Mouse (Mus musculus): Measurements from ENCODE around the gene Cdc42bpb.

Cdc42bpb gene

DNA sequence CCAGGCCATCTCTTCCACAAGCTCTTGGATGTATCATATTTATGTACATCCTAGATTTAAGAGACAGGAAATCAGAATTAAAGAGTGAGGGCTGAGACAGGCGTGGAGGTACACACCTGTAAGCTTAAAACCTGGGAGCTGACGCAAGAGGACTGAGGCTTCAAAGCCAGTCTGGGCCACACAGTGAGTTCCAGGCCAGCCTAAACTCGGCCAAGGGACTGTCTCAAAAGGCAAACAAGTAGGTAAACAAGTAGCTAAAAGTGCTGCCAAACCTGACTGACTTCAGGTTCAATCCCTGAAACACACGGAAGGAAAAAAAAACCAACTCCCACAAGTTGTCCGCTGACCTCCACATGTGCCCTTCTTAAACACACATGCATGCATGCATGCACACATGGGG, 23.4 kb downstream of the Cdc42bpb start:
- in situ Hi-C loops (cut with MboI; ENCODE audit: low pct_unique_long_range_greater_than_20kb in 1 of 2, low sequenced_read_pairs in 2 of 2, unreplicated experiment in 1 of 2), result no loop called here

DNA sequence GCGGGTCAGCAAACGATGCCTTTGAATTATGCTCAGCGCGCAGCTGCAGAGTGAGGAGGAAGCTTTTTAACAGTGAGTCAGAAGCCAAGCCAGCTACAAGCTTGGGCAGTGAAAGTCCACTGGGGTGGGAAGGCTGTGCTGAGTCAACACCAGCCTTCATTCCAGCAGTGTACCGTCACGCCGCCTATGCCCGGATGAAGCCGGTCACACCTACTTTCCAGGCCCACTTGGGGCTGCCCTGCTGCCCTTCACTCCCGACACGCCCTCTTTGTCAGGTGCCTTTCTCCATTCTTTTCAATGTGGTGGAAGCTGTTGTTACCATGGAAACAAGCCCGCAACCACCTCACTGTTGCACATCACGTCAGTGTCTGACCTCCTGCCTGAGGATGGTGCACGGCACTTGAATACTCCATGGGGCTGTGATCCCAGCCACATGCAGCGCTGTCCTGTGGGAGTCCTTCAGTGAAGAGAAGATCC, 24.0 kb downstream of the Cdc42bpb start:
- in situ Hi-C loops (cut with MboI; ENCODE audit: low pct_unique_long_range_greater_than_20kb in 1 of 2, low sequenced_read_pairs in 2 of 2, unreplicated experiment in 1 of 2), result no loop called here

DNA sequence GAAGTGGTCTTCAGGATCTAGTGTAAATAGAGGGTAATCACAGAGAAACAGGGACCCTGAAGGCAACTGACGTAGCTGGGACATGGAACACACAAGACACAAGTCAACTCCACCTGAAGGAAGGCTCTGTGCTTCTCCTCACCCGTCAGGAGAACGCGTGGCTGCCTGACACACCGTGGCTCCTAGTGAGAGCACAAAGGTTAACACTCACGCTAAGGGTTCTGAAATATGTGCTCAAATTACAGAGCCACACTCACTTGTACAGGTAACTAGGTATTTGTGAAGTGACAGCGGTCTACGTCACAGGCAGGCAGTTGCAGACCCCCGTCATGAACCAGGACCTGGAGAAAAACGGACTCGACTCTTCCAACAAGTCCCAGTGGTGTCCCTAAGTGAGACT, 24.5 kb downstream of the Cdc42bpb start:
- in situ Hi-C loops (cut with MboI; ENCODE audit: low pct_unique_long_range_greater_than_20kb in 1 of 2, low sequenced_read_pairs in 2 of 2, unreplicated experiment in 1 of 2), result no loop called here

DNA sequence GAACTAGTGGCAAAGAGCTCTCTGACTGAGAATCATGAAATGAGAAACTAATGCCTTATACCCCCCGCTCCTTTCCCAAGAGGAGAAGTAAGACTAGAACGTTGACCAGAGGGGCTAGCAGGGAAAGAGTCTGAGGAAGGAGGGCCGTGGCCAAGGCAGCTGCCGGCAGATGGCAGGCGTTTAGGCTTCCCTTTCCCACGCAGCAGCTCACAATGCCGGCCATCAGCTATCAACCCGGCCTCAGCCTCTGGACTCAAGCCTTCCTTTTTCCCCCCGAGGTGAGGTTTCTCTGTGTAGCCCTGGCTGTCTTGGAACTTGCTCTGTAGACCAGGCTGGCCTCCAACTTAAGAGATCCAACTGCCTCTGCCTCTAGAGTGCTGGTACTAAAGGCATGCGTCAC, 25.0 kb downstream of the Cdc42bpb start:
- in situ Hi-C loops (cut with MboI; ENCODE audit: low pct_unique_long_range_greater_than_20kb in 1 of 2, low sequenced_read_pairs in 2 of 2, unreplicated experiment in 1 of 2), result no loop called here

DNA sequence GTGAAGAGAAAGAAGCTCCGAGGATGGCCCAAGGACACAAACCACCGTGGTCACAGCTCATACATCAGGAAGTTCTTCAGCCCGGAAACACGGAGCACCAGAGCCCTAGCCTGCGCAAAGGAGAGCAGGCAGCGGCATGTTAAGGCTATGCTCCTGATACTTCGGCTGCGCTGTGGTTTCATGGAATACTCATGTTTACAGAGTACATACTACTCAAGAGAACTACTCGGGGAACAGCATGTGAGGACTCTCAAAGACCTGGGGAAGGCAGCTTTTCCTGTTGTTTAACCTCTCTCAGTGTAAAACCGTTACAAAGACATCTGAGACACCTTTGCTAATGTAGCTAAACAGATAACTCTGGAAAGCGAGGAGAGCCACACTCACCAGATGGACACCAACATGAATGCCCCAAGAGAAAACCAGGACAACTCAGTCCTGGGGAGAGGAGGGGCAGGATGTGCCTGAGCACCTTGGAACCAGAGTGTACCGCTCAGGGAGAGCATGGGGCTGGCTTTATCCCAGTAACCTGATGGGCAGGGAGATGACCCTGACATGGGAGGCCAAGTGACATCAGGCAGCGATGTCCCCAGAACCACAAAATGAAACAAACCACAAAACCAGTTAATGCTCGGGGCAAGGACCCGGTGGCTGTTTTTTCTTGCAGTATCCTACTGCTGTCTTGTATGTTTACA, 27.8 kb downstream of the Cdc42bpb start:
- in situ Hi-C loops (cut with MboI; ENCODE audit: low pct_unique_long_range_greater_than_20kb in 1 of 2, low sequenced_read_pairs in 2 of 2, unreplicated experiment in 1 of 2), result no loop called here

DNA sequence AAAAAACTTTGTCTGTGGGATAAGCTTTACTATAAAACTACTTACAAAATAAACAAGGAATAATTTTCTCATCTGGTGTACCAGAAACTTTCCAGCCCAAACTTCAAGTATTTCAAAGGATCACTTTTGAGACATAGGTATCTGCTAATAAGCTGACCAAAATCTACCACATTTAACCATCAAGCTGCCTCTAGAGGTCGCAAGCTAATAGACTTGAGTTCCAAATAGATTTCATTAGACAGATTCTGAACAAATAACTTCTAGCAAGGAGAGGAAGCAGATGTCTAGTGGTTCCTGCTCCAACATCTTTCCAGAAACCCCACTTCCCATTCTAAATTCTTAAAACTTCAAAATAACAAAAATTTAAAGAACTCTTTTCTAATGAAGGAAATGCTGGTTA, 33.6 kb downstream of the Cdc42bpb start:
- in situ Hi-C loops (cut with MboI; ENCODE audit: low pct_unique_long_range_greater_than_20kb in 1 of 2, low sequenced_read_pairs in 2 of 2, unreplicated experiment in 1 of 2), result no loop called here

DNA sequence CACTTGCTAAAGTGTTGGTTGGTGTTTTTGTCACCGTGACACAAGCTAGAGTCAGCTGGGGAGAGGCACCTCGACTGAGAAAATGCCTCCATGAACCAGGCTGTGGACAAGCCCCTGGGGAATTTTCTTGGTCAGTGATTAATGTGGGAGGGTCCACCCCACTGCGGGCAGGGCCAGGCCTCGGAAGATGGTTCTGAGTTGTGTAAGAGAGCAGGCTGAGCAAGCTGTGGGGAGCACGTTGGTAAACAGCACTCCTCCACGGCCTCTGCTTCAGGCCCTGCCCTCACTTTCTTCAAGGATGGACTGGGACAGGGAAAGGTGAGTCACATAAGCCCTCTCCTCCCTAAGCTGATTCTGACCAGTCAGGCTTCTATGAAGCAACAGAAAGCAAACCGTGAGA, 36.8 kb downstream of the Cdc42bpb start:
- in situ Hi-C loops (cut with MboI; ENCODE audit: low pct_unique_long_range_greater_than_20kb in 1 of 2, low sequenced_read_pairs in 2 of 2, unreplicated experiment in 1 of 2), result no loop called here

DNA sequence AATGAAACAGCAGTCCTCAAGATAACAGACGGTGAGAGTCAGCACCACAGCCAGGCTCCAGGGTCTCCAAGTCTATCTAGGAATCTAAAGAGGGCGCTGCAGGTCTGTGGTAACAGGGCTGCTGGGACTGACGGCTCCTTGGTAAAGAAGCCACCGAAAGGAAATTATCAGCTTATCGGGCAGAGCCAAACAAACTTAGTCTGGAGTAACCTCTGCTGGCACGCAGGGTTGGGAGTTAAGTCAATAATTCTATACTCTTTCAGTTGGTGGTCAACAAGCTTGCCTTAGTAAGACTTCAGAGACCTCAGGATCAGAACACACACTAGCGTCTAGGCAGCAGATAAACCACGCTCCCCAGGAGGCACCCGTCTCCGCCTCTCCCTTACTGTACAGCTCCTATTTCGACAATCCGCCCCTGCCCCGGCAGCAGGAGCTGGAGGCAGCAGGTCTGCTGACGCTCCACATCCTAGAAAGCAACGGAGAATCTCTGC, 39.6 kb downstream of the Cdc42bpb start:
- in situ Hi-C loops (cut with MboI; ENCODE audit: low pct_unique_long_range_greater_than_20kb in 1 of 2, low sequenced_read_pairs in 2 of 2, unreplicated experiment in 1 of 2), result no loop called here

DNA sequence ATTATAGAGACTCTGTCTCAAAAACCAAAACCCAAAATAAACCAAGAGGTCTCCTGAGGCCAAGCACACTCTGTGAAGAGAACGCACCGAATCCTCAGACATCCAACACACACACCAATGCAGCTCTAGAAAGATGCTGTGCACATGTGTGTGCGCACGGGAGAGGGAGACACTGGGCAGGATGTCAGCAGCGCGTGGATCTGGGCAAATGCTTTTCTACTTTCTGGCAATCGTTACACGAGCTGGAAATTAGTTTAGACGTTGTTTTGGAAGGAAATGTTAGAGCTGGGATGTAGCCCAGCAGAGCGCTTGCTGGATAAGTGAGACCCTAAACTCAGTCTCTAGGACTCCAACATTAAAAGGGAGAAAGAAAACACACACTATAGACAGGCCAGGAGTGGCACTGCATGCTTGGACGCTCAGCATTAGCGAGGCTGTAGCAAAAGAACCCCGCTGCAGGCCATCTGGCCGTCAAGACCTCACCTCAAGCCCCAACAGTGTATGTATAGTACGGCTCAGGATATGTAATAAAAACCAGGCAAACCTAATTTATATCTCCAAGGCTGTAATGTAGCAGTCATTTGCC, 44.4 kb downstream of the Cdc42bpb start:
- in situ Hi-C loops (cut with MboI; ENCODE audit: low pct_unique_long_range_greater_than_20kb in 1 of 2, low sequenced_read_pairs in 2 of 2, unreplicated experiment in 1 of 2), result no loop called here

DNA sequence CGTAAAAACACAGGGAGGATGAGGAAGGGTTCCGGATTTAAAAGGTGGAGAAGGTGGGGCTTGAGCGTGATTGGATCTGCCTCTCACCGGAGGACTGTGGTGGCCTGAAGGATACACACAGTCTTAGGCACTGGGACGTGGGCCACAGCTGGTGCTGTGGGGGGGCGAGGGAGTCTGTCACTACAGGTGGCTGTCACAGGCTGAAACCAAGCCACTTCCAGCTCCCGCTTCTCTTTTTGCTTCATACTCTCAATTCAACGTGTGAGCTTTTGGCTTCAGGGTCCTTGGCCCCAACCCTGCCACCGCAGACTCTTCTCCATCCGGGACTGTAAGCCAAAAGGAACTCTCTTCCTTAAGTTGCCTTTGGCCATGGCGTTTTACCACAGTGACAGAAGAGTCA, 45.1 kb downstream of the Cdc42bpb start:
- in situ Hi-C loops (cut with MboI; ENCODE audit: low pct_unique_long_range_greater_than_20kb in 1 of 2, low sequenced_read_pairs in 2 of 2, unreplicated experiment in 1 of 2), result no loop called here

DNA sequence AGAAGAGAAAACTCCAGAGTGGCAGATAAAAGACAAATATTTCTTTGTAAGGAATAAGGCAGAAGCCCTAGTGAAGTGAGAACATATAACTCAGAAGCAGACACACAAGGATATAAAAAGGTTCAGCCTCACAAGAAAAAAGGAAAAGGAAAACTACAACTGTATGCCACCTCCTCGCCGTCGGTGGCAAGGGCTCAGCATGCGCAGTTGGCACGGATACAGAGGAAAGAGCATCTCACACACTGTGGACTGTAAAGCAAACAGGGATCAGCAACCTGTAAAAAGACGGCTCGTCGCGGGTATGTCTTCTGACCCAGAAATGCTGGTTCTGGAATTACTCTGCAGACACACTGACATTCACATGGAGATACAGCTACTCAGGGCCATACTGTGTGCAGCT, 45.9 kb downstream of the Cdc42bpb start:
- in situ Hi-C loops (cut with MboI; ENCODE audit: low pct_unique_long_range_greater_than_20kb in 1 of 2, low sequenced_read_pairs in 2 of 2, unreplicated experiment in 1 of 2), result no loop called here

DNA sequence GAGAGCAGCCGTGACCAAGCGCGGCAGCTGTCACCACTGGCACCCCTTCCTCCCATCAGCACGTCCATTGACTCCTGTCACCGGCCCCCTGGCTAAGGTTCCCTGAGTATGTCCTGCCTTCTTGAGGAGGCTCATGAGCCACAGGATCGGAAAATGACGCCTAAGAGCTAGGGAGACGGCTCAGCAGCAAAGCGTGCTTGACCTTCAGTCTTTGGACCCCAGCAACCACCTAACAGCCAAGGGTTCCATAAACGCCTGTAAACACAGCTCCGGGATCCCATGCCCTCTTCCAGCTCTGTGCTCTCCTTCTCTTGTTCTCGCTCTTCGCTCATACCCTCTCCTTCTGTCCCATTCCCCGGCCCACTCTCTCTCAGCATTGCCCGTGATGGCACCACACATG, 48.2 kb downstream of the Cdc42bpb start:
- in situ Hi-C loops (cut with MboI; ENCODE audit: low pct_unique_long_range_greater_than_20kb in 1 of 2, low sequenced_read_pairs in 2 of 2, unreplicated experiment in 1 of 2), result no loop called here

DNA sequence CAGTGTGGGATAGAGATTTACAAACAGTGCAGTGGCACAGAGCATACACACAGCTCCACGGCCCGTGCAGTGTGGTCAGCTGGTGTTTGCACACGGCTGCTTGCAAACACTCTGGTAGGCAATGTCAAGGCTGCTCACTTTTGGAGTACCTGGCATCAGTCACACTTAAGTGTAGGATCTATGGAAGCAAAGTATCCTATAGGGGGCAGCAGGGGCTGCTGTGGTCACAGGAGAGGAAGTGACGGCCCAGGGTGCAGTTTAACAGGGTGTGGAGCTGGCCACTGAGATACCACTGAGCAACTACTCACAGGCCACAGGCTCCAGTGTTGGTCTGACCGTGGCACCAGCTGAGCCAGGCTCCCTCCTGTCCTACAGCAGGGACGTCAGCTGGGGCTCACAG, 49.2 kb downstream of the Cdc42bpb start:
- in situ Hi-C loops (cut with MboI; ENCODE audit: low pct_unique_long_range_greater_than_20kb in 1 of 2, low sequenced_read_pairs in 2 of 2, unreplicated experiment in 1 of 2), result no loop called here

DNA sequence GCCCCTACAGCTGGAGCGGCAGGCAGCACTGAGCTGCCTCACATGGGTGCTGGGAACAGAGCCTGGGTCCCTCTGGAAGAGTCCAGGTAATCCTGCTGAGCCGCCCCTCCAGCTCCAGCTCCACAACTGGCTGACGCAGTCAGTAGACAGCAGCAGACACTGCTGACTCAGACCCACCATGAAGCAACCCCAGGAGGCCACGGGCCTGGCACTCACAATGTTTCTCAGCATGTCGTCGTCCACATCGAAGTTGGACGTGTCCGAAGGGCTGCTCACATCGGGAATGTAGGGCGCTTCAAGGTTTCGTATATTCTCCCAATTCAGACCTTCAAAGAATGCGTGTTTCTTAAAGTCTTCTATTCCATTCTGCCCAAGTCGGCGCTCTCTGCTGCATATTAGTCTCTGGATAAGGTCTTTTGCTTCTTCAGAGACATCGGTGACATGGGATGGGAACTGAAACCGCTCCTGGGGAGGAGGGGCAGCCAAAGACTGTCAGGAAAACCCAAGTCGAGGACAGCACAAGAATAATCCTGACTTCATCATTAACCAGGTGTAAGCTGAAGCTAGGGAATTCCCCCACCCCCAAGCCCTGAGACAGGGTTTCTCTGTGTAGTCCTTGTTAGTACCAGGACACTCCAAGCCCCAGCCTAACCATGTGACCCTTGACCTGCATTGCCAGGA, 51.6 kb downstream of the Cdc42bpb start:
- in situ Hi-C loops (cut with MboI; ENCODE audit: low pct_unique_long_range_greater_than_20kb in 1 of 2, low sequenced_read_pairs in 2 of 2, unreplicated experiment in 1 of 2), result no loop called here

DNA sequence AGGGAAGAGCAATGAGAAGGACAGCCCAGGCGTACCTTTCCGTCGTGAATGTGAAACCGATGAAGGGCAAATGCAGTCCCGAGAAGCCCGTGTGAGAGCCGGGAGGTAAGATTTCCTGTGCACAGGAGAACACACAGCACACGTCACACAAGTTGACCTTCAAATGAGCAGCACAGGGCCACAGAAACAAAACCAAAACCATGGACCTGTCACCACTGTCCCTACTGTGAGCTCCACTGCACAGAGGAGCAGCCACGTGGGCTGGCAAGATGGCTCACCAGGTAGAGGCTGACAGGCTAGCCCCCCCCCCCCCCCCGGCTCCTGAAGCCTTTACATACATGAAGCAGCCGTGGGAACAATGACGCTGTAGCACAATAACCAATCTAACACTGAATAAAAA, 52.6 kb downstream of the Cdc42bpb start:
- in situ Hi-C loops (cut with MboI; ENCODE audit: low pct_unique_long_range_greater_than_20kb in 1 of 2, low sequenced_read_pairs in 2 of 2, unreplicated experiment in 1 of 2), result no loop called here

DNA sequence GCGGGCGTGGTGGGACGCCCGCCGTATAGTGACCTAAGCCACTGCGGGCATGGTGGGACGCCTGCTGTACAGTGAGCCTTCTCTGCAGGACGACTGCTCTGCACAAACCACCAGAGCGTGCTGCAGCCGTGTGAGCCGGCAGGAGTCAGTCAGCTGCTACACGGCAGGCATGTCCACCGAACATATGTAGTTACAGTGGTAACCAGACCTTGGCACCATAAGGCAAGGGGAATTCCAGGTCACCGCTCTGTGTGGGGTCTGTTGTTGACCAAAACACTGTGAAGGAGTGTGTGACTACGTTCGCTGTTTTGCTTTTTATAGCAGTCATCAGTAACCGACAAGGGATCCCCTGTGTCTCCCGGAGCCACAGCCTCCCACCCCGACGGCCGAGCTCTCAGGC, 53.0 kb downstream of the Cdc42bpb start:
- in situ Hi-C loops (cut with MboI; ENCODE audit: low pct_unique_long_range_greater_than_20kb in 1 of 2, low sequenced_read_pairs in 2 of 2, unreplicated experiment in 1 of 2), result no loop called here

DNA sequence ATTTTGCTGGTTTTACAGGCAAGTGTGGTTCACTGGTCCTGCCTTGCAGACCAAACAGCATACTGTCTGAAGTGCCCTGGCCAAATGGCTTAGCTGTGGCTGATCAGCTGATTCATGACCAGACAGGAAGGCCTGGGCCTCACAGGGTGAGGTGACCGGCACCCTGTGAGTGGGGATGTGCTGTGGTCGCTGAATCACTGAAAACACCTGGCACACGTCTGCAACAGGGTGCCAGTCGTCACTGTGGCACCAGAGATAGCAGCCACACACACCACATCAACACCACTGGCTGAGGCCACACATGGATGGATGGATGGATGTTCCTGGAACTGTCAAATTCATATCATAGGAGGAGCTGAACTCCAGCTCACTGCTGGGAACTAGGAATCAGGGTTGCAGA, 54.1 kb downstream of the Cdc42bpb start:
- in situ Hi-C loops (cut with MboI; ENCODE audit: low pct_unique_long_range_greater_than_20kb in 1 of 2, low sequenced_read_pairs in 2 of 2, unreplicated experiment in 1 of 2), result no loop called here

DNA sequence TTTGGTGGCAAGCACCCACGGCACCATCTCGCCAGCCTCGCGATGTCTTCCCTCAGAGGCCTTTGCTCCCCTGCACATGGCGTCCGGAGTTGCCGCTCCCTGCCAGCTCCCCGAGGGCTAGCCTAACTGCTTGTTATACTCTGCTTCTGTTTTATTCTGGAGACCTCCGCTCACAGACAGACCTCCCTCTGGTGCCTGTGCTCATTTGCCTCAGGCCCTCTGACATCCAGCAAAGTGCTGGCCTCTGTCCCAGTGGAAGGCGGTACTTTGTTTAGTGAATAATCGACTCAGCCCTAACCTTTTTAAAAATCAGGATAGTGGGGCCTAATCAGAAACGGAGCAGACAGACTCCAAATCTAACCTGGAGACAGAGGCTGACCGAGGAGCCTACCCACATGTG, 55.7 kb downstream of the Cdc42bpb start:
- in situ Hi-C loops (cut with MboI; ENCODE audit: low pct_unique_long_range_greater_than_20kb in 1 of 2, low sequenced_read_pairs in 2 of 2, unreplicated experiment in 1 of 2), result no loop called here

DNA sequence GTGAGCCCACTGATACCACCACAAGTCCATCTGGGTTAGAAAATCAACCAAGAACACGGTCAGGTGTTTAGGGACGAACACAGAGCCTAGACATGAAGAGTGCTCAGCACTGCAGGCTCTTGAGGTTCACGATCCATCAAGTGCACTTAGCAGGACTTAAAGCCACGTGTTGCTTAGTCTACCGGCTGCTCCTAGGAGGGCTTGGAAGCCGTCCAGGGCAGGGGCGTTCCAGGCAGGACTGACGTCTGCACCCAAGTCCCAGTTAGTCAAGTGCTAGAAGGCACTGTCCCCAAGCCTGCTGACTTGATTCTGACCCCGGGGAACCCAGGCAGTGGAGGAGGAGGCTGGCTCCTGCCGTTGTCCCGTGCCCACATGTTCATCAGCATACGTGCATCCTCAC, 57.0 kb downstream of the Cdc42bpb start:
- in situ Hi-C loops (cut with MboI; ENCODE audit: low pct_unique_long_range_greater_than_20kb in 1 of 2, low sequenced_read_pairs in 2 of 2, unreplicated experiment in 1 of 2), result no loop called here

DNA sequence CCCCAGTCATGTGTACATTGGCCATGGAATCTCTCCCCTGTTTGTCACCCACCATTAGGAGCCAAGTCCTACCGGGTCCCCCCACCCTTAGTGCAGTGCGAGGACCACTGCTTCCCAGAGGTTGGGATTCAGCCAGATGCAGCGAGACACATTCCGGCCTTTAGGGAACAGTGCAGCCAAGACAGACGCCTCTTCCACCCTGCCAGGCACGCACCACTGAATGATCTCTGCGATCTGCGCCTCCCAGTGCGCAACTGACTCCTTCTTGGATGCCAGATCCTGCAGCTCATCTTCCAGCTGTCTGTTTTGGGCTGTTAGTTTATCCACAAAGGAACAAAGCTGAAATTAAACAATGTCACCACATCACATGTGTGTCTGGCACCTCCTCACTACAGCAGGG, 59.8 kb downstream of the Cdc42bpb start:
- in situ Hi-C loops (cut with MboI; ENCODE audit: low pct_unique_long_range_greater_than_20kb in 1 of 2, low sequenced_read_pairs in 2 of 2, unreplicated experiment in 1 of 2), result no loop called here

All from mouse embryonic stem cell (cell line).